Mouse (Mus musculus): ENCODE results near the gene 5830473C10Rik. TPM values are rescaled to one million over a fixed set of nuclear protein-coding genes. Genes with fewer than 3 reads are reported as not detected.

Gene 5830473C10Rik
- not detected for total RNA-seq (2023)

GRCm38 (mm10) chr5:90560743-90561142 lies at the start of gene 5830473C10Rik:
TSS of gene 5830473C10Rik (plus strand) at chr5:90561107.

GRCm38 (mm10) chr5:90518356-90519100 lies 42.4 kb upstream of the 5830473C10Rik start, which contains the start of gene Afm:
TSS of gene Afm (plus strand) at chr5:90518932.

GRCm38 (mm10) chr5:90640286-90641217 lies 79.6 kb downstream of the 5830473C10Rik start, which contains the start of gene Rassf6:
TSS of gene Rassf6 (minus strand) at chr5:90640657.

Other genes with a start within 250 kb of the 5830473C10Rik start
- 151 TPM for gene Ankrd17, start 194.5 kb upstream of the 5830473C10Rik start, total RNA-seq (2023)
- 3.3 TPM for gene Gm9958, start 193.9 kb upstream of the 5830473C10Rik start, total RNA-seq (2023)
- gene Alb, start 100.2 kb upstream of the 5830473C10Rik start, total RNA-seq (2023): not detected
- gene Afp, start 70.4 kb upstream of the 5830473C10Rik start, total RNA-seq (2023): 9.4 TPM
- not detected for gene Afm, start 42.2 kb upstream of the 5830473C10Rik start, total RNA-seq (2023)
- gene Rassf6, start 79.5 kb downstream of the 5830473C10Rik start, total RNA-seq (2023): not detected
- 0.62 TPM for gene Cxcl5, start 198.3 kb downstream of the 5830473C10Rik start, total RNA-seq (2023)
- gene Ppbp, start 207.4 kb downstream of the 5830473C10Rik start, total RNA-seq (2023): 7.9 TPM
- 4.3 TPM for gene Pf4, start 211.3 kb downstream of the 5830473C10Rik start, total RNA-seq (2023)
- gene Cxcl3, start 225.0 kb downstream of the 5830473C10Rik start, total RNA-seq (2023): not detected
- not detected for gene Cxcl15, start 233.4 kb downstream of the 5830473C10Rik start, total RNA-seq (2023)

Measured in CD4-positive naive resting alpha-beta T cell, adult 57 days (primary cell).